Mouse (Mus musculus) embryo, embryonic 9.5 days (tissue): Measurements from ENCODE around the gene 1700016C15Rik.
A peak's percentile ranks its signal among the peaks of the same experiment; 100 is the strongest.

ENCODE experiments used
- DNase-seq: peaks from one replicate; pipeline ENCODE4 v3.0.0-alpha.2; 2017; ENCODE audit errors: extremely low spot score

The 1700016C15Rik gene

DNA sequence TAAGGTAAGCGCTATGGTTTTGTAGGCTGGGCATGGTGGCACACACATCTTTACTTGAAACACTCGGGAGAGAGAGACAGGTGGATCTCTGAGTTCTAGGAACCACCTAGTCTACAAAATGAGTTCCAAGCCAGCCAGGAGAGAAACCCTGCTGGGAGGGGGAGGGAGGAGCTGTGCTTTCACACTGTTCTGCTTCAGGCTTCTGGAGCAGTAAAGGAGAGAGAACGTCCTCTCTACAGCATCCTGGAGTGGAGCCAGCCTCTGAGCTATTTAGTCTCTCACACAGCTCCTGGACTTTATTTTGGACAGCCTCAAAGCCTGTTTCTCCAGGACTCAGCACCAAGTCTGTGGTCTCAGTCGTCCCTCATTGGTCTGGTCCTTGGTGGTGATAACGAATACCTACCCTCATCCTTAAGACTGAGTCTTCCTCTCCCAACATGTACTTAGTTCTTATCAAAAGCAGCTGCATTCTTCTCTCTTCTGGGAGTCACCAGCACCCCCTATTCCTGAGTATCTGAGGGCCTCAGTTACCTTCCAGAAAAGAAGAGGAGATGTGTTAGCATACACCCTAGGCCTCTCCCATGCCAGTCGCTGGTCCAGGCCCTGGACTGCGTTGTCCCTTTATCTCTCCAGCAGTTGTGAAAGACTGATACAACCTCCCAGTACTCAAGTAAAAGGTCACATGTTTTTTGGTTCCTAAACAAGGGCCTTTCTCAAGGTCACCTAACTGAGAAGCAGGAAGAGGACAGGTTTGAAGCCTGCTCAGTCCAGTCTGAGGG is 12.4 kb upstream of the 1700016C15Rik start:
- DNase-seq = no peak

GRCm38 (mm10) chr1:177718340-177719028 is 11.1 kb upstream of the 1700016C15Rik start:
- DNase-seq = no peak

- DNase-seq = no peak
Measured at GRCm38 (mm10) chr1:177719029-177719427, 10.6 kb upstream of the 1700016C15Rik start.

DNA sequence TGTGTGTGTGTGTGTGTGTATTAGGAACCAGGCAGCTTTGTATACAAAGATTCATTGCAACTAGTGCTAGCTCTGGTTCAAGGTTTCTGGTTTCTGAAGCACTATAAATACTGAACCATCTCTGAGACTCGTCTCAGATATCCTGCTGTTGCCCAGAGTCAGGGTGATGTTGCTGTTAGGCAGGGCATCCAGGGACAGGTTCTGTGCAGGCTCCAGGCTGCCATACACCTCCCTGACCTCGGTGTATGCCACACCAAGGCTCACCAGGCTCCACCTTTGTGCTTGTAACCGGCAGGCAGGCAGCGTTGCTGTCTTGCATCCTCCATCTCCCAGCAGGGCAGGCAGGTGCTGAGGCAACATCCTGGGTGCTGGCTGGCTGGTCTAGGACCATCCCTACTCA is 5.8 kb upstream of the 1700016C15Rik start:
- DNase-seq = no peak

- no peak for DNase-seq
Measured at GRCm38 (mm10) chr1:177726870-177727269, 2.7 kb upstream of the 1700016C15Rik start.

DNA sequence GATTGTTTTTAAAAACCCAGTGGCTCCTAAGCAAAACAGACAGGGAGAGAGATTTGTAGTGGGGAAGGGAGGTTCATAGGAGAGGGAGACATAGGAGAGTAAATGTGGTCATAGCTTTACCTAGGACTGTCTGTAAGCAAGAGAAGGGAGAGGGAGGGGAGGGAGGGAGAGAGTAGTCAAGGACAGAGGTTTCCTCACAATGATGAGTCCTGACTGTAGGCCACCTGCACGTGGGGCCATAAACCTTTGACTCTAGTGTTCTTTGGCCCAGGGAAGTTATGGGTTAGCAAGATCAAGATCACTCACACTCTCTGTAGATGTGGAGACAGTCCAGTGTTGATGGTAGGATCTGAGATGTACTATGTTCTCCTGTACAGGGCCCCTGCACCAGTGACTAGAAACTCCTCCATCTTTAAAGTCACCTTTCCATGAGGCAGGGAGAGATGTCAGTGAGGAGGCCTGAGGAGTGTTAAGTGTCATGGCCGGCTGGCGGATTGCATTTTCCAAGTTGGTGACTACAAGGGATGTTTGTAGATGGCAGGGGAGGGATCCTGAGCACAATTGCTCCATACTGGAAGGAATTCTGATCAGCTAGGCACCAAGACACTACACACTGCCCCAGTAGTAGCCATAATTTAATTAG is 1.6 kb upstream of the 1700016C15Rik start:
- DNase-seq = no peak

- no peak for DNase-seq
Measured at GRCm38 (mm10) chr1:177731973-177732372, 2.4 kb downstream of the 1700016C15Rik start.

DNA sequence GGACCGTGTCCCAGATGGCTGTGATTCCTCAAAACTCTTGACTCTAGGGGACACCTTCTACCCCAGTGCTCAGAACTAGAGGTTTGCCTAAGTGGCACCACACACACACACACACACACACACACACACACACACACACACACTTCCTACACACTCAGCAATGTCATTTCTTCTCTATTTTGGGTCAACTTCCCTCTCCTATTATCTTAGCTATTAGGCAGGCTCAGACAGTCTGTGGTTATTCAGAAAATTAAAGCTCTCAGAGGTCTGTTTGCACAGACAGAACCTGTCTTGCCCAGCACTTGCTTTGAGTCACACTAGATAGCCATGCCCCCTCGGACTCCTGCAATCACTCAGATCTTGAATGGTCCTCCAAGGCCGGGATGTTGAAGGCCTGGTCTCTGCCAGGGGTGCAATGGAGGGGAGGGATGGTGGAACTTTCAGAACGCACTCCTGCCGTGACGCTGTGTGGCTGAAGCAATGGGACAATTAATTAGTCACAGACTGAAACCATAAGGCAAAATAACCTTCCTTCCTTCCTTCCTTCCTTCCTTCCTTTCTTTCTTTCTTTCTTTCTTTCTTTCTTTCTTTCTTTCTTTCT is 8.0 kb downstream of the 1700016C15Rik start:
- no peak for DNase-seq

DNA sequence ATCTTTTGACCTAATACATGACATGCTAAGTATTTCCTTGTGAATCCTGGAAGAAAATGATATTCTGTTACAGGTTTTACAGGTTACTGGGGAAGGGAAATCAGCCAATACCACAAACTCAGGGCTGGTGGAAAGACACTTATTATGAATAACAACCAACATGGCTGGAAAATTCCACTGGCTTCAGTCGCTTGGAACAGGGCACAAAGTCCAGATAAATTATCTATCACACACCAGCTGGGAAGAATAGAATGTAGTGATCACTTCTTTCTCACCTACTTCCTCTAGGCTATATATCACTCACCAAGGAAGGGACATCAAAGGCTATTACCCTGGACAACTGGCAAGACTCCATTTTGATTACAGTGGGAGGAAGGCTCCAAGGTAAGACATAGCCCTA is 11.1 kb downstream of the 1700016C15Rik start:
- DNase-seq = no peak

DNA sequence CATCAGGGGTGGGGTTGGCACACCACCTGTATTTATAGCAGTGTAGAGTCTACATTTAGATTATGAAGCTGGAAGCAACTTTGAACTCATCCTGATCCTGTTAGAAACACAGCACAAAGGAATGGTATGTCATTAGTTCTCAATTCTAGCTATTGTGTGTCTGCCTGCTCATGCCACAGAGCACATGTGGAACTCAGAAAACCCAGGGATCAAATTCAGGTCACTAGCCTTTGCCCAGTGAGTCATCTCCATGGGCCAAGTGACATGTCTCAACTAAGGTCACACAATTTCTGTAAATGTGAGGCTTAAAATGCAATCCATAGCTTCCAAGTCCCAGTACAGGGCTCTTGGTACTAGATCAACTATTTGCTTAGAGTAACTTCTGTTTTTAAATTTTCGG is 12.5 kb downstream of the 1700016C15Rik start:
- no peak for DNase-seq

DNA sequence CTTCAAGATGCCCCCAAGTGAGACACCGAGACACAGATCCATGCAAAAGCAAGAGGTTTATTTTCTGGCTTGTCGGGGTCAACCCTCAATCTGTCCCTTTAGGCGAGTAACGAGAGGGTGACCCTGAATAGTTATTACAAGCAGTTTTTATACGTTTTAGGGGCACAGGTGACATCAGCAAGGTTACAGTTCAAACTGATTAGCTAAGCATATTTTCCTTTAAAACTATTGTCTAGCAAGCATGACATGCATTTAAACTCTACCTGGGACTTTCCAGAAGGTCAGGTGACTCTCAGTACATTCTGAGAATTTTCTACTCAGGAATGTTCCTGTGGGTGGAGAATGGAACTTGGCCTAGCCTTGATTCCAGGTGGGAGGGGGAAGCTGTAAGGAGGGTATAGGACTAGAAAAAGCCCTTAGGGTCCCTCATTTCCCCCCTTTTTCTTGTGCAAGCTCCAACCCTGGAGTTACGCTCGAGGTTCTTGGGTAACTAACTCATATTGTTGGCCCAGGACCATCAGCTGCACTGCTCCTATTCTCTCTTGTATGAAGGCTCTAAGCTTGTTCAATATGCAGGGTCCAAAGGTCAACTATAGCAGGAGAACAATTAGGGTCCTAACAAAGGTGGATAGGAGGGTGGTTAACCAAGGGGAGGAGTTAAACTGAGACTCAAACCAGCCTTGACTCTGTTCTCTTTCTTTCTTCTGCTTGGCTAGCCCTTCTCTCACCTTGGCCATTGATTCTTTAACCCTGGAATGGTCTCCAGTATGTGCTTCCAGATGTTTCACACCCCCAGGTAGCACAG is 15.1 kb downstream of the 1700016C15Rik start:
- no peak for DNase-seq

GRCm38 (mm10) chr1:177747869-177748540 is 18.4 kb downstream of the 1700016C15Rik start:
- no peak for DNase-seq

- no peak for DNase-seq
Measured at GRCm38 (mm10) chr1:177753496-177753895, 23.9 kb downstream of the 1700016C15Rik start.

DNA sequence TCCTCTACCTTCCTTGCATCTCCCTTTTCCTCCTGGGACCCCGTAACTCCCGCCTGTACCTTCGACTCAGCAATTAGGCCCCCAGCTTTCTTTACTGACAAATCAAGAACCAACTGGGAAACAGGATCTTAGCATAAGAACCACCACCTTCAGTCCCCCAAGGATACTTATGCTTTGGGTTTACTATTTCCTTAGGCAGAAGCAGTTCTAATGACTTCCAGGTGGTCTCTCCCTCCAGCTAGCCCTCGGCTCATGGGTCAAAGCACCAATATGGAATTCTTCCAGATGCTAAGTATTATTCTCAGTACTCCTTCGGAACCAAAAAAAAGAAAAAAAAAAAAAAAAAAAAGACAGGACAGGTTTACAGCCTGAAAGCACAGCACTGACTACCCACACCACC is 27.6 kb downstream of the 1700016C15Rik start:
- no peak for DNase-seq

GRCm38 (mm10) chr1:177768931-177769330 is 39.3 kb downstream of the 1700016C15Rik start:
- DNase-seq = no peak

GRCm38 (mm10) chr1:177777397-177777796 is 47.8 kb downstream of the 1700016C15Rik start:
- no peak for DNase-seq

- no peak for DNase-seq
Measured at GRCm38 (mm10) chr1:177792835-177793234, 63.2 kb downstream of the 1700016C15Rik start.

GRCm38 (mm10) chr1:177794866-177795265 is 65.3 kb downstream of the 1700016C15Rik start:
- peak; percentile 22 for DNase-seq

- no peak for DNase-seq
Measured at GRCm38 (mm10) chr1:177795421-177796192, 66.0 kb downstream of the 1700016C15Rik start.
